Mouse (Mus musculus) hindbrain, embryonic 15.5 days (tissue): ENCODE data around the gene Xirp1. TPM values are rescaled to one million over a fixed set of nuclear protein-coding genes. Genes with fewer than 3 reads are reported as not detected.

Experiments
- ATAC-seq: fragments of 200-750 bp; cut with Nextera tagmentation; 2 replicates; pipeline ENCODE4 v1.8.0; 2017; ENCODE audit warnings: low read depth, moderate number of reproducible peaks, moderate TSS enrichment; ENCODE audit not compliant: low FRiP score
- H3K27ac ChIP-seq: fragments of 300-500 bp; sonication (generic); replicated peaks from 2 replicates; pipeline ENCODE4 v1.5.1; 2015; ENCODE audit warnings: mild to moderate bottlenecking, inconsistent platforms
- H3K27me3 ChIP-seq: fragments of 300-500 bp; sonication (generic); 2 replicates; pipeline ENCODE4 v1.6.1; 2015; ENCODE audit warnings: control low read depth, inconsistent platforms
- H3K36me3 ChIP-seq: fragments of 300-500 bp; sonication (generic); 2 replicates; pipeline ENCODE4 v1.6.1; 2015; ENCODE audit warnings: control low read depth, inconsistent platforms
- H3K4me1 ChIP-seq: fragments of 300-500 bp; sonication (generic); replicated peaks from 2 replicates; pipeline ENCODE4 v1.6.1; 2015; ENCODE audit warnings: control low read depth, inconsistent platforms
- H3K4me2 ChIP-seq: fragments of 300-500 bp; sonication (generic); 2 replicates; pipeline ENCODE4 v1.6.1; 2015; ENCODE audit warnings: moderate library complexity, mild to moderate bottlenecking, inconsistent platforms
- H3K4me3 ChIP-seq: fragments of 300-500 bp; sonication (generic); 2 replicates; pipeline ENCODE4 v1.5.1; 2015; ENCODE audit warnings: mild to moderate bottlenecking, inconsistent platforms
- H3K9ac ChIP-seq: fragments of 300-500 bp; sonication (generic); 2 replicates; pipeline ENCODE4 v1.6.1; 2015; ENCODE audit warnings: inconsistent platforms
- H3K9me3 ChIP-seq: fragments of 300-500 bp; sonication (generic); 2 replicates; pipeline ENCODE4 v1.6.1; 2016; ENCODE audit warnings: control low read depth, inconsistent platforms
- WGBS: fragments of 180-500 bp; shearing (Covaris S2); methylation state at CpG from one replicate; pipeline ENCODE4 v1.1.7; 2015; 5-methylcytosine and 5-hydroxymethylcytosine counted together
- polyA plus RNA-seq: library from polyadenylated mRNA; unstranded; fragments of >200 nt; fragmentation: Nextera tagmentation; extraction: Ambion mirVana; gene quantifications from 2 replicates; pipeline ENCODE4 v1.2.1, GENCODE M21; 2015

The Xirp1 gene
- polyA plus RNA-seq, 1 experiment from 2014 or later = not detected

- H3K4me1 ChIP-seq = peaks cover 8% of the 10 kb centered on the region
- H3K27ac ChIP-seq = 0 out of 2 replicates have a peak overlapping the region, but pooled peaks have one; percentile 30
- no peak; the same call in 1 of the 2 replicates for ATAC-seq
- H3K4me2 ChIP-seq = peak overlapping the region; percentile 61
- H3K4me3 ChIP-seq = peak overlapping the region; percentile 35
- H3K9ac ChIP-seq = peak overlapping the region; percentile 27; the same call in 1 of the 2 replicates
- no peaks in the 10 kb centered on the region for H3K36me3 ChIP-seq
- WGBS = 10% methylated on average over 31 of the region's 31 CpGs
- H3K27me3 ChIP-seq = no peaks in the 10 kb centered on the region
- H3K9me3 ChIP-seq = no peaks in the 10 kb centered on the region
Measured at GRCm38 (mm10) chr9:120001945-120002725, 21.3 kb downstream of the Xirp1 start.

DNA sequence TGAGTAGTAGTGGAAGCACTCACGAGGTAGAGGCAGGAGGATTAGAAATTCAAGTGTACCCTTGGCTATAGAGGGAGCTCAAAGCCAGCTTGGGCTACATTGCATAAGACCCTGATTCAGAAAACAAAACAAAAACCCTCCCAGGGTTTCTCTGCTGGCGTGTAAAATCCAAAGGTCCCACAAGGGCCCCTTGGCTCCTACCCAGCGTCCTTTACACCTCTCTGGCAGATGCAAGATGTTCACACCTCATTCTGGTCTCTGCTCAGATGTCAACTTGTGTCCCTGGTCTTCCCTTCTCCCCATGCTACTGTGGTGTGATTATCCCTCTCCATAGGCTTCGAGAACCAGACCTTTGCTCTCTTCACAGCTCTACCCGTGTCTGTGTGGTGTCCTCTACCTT is 22.6 kb downstream of the Xirp1 start:
- ATAC-seq = no peak
- WGBS = 85% methylated on average over 5 of the region's 5 CpGs
- Histone ChIP-seq H3K4me1 (peaks cover 8% of the 10 kb centered on the region), H3K9me3 (no peaks in the 10 kb centered on the region), H3K36me3 (no peaks in the 10 kb centered on the region), H3K4me3 (no peak overlapping the region), H3K27ac (no peak overlapping the region), H3K9ac (no peak overlapping the region), H3K27me3 (no peaks in the 10 kb centered on the region), H3K4me2 (no peak overlapping the region)

DNA sequence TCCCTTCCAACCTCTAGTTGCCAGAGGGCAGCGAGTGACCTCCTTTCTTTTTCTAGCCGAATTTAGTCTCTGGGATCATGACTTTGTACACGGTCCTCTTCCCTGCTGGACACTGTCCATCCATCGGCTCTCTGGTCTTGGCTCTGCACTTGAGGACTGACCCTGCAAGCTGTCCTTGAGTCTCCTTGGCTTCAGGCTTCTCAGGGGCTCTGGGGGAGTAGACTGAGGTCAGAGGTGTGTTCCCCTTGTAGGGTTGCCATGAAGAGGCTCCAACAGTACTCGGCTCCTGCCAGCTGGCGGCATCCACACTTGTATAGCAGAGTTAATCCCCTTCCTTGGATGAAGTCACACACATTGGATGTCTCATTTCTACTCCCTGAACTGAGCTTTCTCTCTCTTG is 23.8 kb downstream of the Xirp1 start:
- no peak for ATAC-seq
- Histone ChIP-seq H3K27me3 (no peaks in the 10 kb centered on the region), H3K4me2 (no peak overlapping the region), H3K9ac (no peak overlapping the region), H3K4me1 (peaks cover 8% of the 10 kb centered on the region), H3K9me3 (no peaks in the 10 kb centered on the region), H3K36me3 (no peaks in the 10 kb centered on the region), H3K27ac (no peak overlapping the region), H3K4me3 (no peak overlapping the region)
- WGBS = 71% methylated on average over 6 of the region's 6 CpGs

DNA sequence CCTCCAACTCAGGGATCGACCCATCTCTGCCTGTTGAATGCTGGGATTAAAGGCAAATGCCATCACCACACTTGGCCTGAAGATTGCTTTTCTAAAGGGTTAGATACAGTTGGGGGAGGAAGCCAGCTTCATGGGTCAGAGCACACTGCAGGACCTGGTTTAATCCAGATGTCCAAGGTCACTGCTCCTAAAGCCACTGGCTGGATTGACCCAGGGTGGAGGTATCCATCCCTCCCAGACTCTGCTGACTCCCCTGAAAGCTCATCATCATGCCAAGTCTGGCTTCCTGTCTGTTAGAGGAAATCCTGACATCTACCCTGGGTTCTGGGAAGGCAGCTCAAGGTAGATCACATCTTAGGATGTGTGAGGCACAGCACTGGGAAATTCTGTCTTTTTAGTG is 24.6 kb downstream of the Xirp1 start:
- Histone ChIP-seq H3K27me3 (no peaks in the 10 kb centered on the region), H3K36me3 (no peaks in the 10 kb centered on the region), H3K27ac (no peak overlapping the region), H3K4me2 (no peak overlapping the region), H3K9ac (no peak overlapping the region), H3K9me3 (no peaks in the 10 kb centered on the region), H3K4me1 (peaks cover 8% of the 10 kb centered on the region), H3K4me3 (no peak overlapping the region)
- 75% methylated on average over 1 of the region's 1 CpGs for WGBS
- ATAC-seq = no peak

DNA sequence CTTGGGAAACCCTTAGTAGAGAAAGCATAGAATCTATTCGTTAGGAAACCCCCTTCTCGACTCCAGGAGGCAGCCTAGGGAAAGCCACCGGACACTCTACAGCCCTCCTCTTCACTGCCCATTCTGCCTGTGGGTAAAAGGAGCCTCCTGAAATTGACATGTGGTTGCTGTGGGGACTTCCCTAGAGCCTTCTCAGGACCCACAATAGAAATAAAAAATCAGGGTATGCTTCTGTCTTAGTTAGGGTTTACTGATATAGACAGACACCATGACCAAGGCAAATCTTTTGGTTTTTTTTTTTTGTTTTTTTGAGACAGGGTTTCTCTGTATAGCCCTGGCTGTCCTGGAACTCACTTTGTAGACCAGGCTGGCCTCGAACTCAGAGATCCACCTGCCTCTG is 27.3 kb downstream of the Xirp1 start:
- Histone ChIP-seq H3K27ac (no peak overlapping the region), H3K36me3 (no peaks in the 10 kb centered on the region), H3K4me3 (no peak overlapping the region), H3K4me2 (no peak overlapping the region), H3K4me1 (no peaks in the 10 kb centered on the region), H3K27me3 (0 out of 2 replicates have a peak, but pooled peaks cover 2% of the 10 kb centered on the region), H3K9me3 (no peaks in the 10 kb centered on the region), H3K9ac (no peak overlapping the region)
- no peak for ATAC-seq
- 86% methylated on average over 4 of the region's 4 CpGs for WGBS

DNA sequence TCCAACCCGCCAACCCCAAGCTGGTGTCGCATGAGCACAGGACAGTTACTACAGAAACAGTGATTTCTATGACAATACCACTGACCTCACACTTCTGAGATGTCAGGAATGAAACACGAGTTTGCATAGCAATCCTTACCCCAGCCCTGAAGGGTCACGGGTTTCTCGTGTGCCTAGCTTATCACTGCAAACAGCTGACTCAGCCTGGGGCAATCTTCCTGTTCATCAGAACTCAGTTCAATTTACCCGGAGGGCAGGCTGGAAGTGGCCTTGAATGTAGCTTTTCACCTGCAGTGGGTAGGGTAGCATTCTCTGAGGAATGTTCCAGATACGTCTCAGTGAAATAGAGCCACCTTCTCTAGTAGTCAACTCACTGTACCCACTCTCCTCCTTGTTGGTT is 29.2 kb downstream of the Xirp1 start:
- no peak overlapping the region for H3K4me2 ChIP-seq
- ATAC-seq = no peak
- no peaks in the 10 kb centered on the region for H3K4me1 ChIP-seq
- 79% methylated on average over 7 of the region's 7 CpGs for WGBS
- no peaks in the 10 kb centered on the region for H3K9me3 ChIP-seq
- no peaks in the 10 kb centered on the region for H3K36me3 ChIP-seq
- H3K4me3 ChIP-seq = no peak overlapping the region
- H3K9ac ChIP-seq = no peak overlapping the region
- no peak overlapping the region for H3K27ac ChIP-seq
- 0 out of 2 replicates have a peak, but pooled peaks cover 2% of the 10 kb centered on the region for H3K27me3 ChIP-seq

GRCm38 (mm10) chr9:119993092-119993844 is 30.1 kb downstream of the Xirp1 start:
- no peaks in the 10 kb centered on the region for H3K36me3 ChIP-seq
- no peak for ATAC-seq
- no peak overlapping the region for H3K4me2 ChIP-seq

DNA sequence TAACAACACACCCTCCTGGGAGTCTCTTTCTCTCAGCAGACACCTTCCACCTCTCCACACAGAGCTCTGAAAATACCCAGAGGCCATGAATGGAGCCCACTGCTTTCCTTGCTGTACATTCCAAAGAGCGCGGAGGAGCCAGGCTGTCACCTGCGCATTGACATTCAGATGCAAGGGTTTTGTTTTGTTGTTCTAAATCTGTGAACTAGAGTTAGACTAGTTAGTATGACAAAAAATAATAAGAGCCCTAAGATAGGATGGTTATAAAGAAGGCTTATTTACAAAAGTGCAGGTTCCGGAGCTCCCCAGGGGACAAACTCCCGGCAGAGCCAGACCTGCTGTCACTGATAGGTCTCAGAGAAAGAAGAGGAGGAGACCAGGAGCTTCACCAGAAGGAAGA is 32.1 kb downstream of the Xirp1 start:
- H3K9ac ChIP-seq = no peak overlapping the region
- H3K4me3 ChIP-seq = no peak overlapping the region
- H3K36me3 ChIP-seq = no peaks in the 10 kb centered on the region
- no peak overlapping the region for H3K27ac ChIP-seq
- no peak for ATAC-seq
- no peaks in the 10 kb centered on the region for H3K4me1 ChIP-seq
- 0 out of 2 replicates have a peak, but pooled peaks cover 2% of the 10 kb centered on the region for H3K27me3 ChIP-seq
- WGBS = 24% methylated on average over 5 of the region's 5 CpGs
- no peak overlapping the region for H3K4me2 ChIP-seq
- no peaks in the 10 kb centered on the region for H3K9me3 ChIP-seq

More at GRCm38 (mm10) chr9:119993092-119993844, 30.1 kb downstream of the Xirp1 start:
- H3K4me1 ChIP-seq = no peaks in the 10 kb centered on the region
- H3K27ac ChIP-seq = no peak overlapping the region
- WGBS = 78% methylated on average over 10 of the region's 10 CpGs
- no peak overlapping the region for H3K4me3 ChIP-seq
- 0 out of 2 replicates have a peak, but pooled peaks cover 2% of the 10 kb centered on the region for H3K27me3 ChIP-seq
- H3K9me3 ChIP-seq = no peaks in the 10 kb centered on the region
- no peak overlapping the region for H3K9ac ChIP-seq

DNA sequence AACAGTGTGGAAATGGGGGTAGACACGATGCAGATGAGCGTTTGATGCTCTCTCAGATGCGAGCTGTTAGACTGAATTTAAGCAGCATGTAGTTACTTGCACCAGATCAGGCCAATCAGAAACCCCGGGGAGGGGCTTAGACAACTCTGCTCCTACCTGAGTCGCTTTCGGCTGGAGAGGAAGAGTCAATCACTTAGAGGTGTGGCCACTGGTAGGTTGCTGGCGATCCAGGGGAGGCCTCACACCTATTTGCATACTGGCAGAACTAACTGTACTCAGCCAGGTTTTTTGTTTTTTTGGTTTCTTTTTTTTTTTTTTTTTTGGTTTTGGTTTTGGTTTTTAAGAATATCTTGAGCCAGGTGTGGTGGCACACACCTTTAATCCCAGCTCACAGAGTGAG is 35.1 kb downstream of the Xirp1 start:
- peaks cover 7% of the 10 kb centered on the region for H3K4me1 ChIP-seq
- H3K4me3 ChIP-seq = no peak overlapping the region
- H3K9ac ChIP-seq = no peak overlapping the region
- 59% methylated on average over 7 of the region's 7 CpGs for WGBS
- ATAC-seq = no peak
- no peak overlapping the region for H3K27ac ChIP-seq
- H3K9me3 ChIP-seq = no peaks in the 10 kb centered on the region
- no peak overlapping the region for H3K4me2 ChIP-seq
- no peaks in the 10 kb centered on the region for H3K36me3 ChIP-seq
- H3K27me3 ChIP-seq = 0 out of 2 replicates have a peak, but pooled peaks cover 9% of the 10 kb centered on the region

DNA sequence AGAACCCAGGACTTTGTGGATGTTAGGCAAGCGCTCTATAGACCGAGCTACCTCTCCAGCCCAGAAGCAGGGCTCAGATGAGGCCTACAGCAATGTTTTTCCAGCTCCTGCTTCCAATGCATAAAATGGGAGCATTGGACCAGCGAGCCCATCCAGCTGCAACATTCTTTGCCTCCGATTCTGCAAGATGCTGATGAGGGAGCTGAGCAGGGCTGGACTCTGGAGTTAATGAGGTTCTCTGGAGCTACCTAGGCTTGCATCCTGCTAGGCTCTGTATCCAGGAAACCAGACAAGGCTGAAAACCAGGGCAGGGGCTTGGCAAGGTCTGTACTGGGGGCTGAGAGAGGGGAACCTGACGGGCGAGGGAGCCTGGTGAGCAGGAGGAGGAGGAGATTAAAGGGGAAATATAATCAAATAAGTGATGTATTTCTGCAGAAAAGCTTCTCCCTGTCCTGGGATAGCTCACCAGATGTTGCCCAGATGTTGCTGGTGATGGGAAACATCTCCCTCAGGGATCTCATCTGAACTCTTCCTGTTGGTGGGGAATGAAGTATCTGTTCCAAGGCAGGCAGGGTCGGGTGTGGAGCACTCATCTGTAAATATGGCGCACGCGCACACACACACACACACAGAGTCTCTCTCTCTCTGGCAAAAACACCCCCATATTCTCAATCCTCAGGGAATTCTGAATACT is 37.4 kb downstream of the Xirp1 start:
- Histone ChIP-seq H3K4me1 (peaks cover 30% of the 10 kb centered on the region), H3K9ac (no peak overlapping the region), H3K9me3 (no peaks in the 10 kb centered on the region), H3K36me3 (no peaks in the 10 kb centered on the region), H3K27ac (no peak overlapping the region), H3K27me3 (peaks cover 12% of the 10 kb centered on the region; the same call in 1 of the 2 replicates), H3K4me2 (no peak overlapping the region), H3K4me3 (no peak overlapping the region)
- ATAC-seq = no peak
- 75% methylated on average over 10 of the region's 10 CpGs for WGBS

DNA sequence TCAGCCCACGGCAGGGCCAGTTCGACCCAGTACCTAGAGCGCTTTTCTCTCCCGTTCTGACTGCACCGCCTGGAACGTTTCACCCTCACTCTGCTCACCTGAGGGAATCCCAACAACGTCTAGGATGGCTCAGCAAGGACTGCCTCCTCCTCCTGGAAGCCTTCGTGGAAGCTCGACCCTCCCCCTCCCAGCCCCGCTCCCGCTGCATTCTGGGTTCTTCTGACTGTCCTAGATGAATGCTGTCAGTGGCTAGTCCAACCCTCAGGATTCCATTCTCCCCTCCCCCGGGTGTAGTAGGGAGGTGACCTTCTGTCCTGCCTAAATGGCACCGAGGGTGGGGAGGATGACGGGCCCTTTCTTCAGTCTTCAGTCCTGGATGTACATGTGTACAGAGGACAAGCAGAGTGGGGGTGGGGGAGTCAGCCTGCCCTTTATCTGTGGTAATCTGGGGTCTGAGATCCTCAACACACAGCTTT is 38.8 kb downstream of the Xirp1 start, which contains the start of gene Csrnp1:
Csrnp1 (minus strand) TSS at position 123 of the 476 bp plus-strand sequence.
- no peak for ATAC-seq
- peak within 1 kb of the TSS; percentile 27; the same call in 1 of the 2 replicates for H3K27ac ChIP-seq
- 6% methylated on average over 14 of the region's 14 CpGs for WGBS

More for the DNA sequence above, 38.8 kb downstream of the Xirp1 start, which contains the start of gene Csrnp1:
- Histone ChIP-seq H3K4me3 (peak within 1 kb of the TSS; percentile 61), H3K4me2 (peak within 1 kb of the TSS; percentile 88), H3K9me3 (no peaks in the 10 kb centered on the region), H3K4me1 (peaks cover 36% of the 10 kb centered on the region), H3K27me3 (peaks cover 12% of the 10 kb centered on the region; the same call in 1 of the 2 replicates), H3K36me3 (no peaks in the 10 kb centered on the region), H3K9ac (peak within 1 kb of the TSS; percentile 54)
